Mouse (Mus musculus) lung, embryonic 16.5 days (tissue): ENCODE measurements around the gene Lrrc52. TPM values are rescaled to one million over a fixed set of nuclear protein-coding genes. Genes with fewer than 3 reads are reported as not detected.
A peak's percentile ranks its signal among the peaks of the same experiment; 100 is the strongest.

Experiments used
- ATAC-seq: fragments of 200-750 bp; cut with Nextera tagmentation; 2 replicates; pipeline ENCODE4 v1.8.0; 2017; ENCODE audit warnings: low read depth, mild to moderate bottlenecking, moderate library complexity
- H3K27ac ChIP-seq: fragments of 300-500 bp; sonication (generic); 2 replicates; pipeline ENCODE4 v1.5.1; 2014; ENCODE audit warnings: mild to moderate bottlenecking, control low read depth, low read length
- H3K27me3 ChIP-seq: fragments of 300-500 bp; sonication (generic); 2 replicates; pipeline ENCODE4 v1.6.1; 2014; ENCODE audit warnings: low read depth, low read length, mixed read lengths; ENCODE audit not compliant: control insufficient read depth, insufficient read depth
- H3K36me3 ChIP-seq: fragments of 300-500 bp; sonication (generic); 2 replicates; pipeline ENCODE4 v1.6.1; 2014; ENCODE audit warnings: low read length; ENCODE audit not compliant: control insufficient read depth, insufficient read depth
- H3K4me1 ChIP-seq: fragments of 300-500 bp; sonication (generic); replicated peaks from 2 replicates; pipeline ENCODE4 v1.6.1; 2014; ENCODE audit warnings: low read length, mixed read lengths; ENCODE audit not compliant: control insufficient read depth, insufficient read depth
- H3K4me2 ChIP-seq: fragments of 300-500 bp; sonication (generic); 2 replicates; pipeline ENCODE4 v1.6.1; 2014; ENCODE audit warnings: low read depth, low read length, control low read depth
- H3K4me3 ChIP-seq: fragments of 300-500 bp; sonication (generic); 2 replicates; pipeline ENCODE4 v1.5.1; 2014; ENCODE audit warnings: mild to moderate bottlenecking, low read length, control low read depth
- H3K9ac ChIP-seq: fragments of 300-500 bp; sonication (generic); 2 replicates; pipeline ENCODE4 v1.6.1; 2014; ENCODE audit warnings: low read length, control low read depth
- H3K9me3 ChIP-seq: fragments of 300-500 bp; sonication (generic); 2 replicates; pipeline ENCODE4 v1.6.1; 2016; ENCODE audit warnings: low read length; ENCODE audit not compliant: control insufficient read depth
- WGBS: fragments of 180-500 bp; shearing (Covaris S2); extraction: QIAGEN DNeasy Blood & Tissue Kit; methylation state at CpG from one replicate; pipeline ENCODE4 v1.1.7; 2014; 5-methylcytosine and 5-hydroxymethylcytosine counted together
- polyA plus RNA-seq: library from polyadenylated mRNA; unstranded; fragments of >200 nt; fragmentation: Nextera tagmentation; extraction: Ambion mirVana; gene quantifications from 2 replicates; pipeline ENCODE4 v1.2.1, GENCODE M21; 2015

The Lrrc52 gene
- polyA plus RNA-seq, 1 experiment from 2014 or later: 0.53 TPM

- Histone ChIP-seq H3K27ac (peak overlapping the region; percentile 17; the same call in 1 of the 2 replicates), H3K4me1 (no peaks in the 10 kb centered on the region), H3K4me2 (no peak overlapping the region)
Observed at GRCm38 (mm10) chr1:167486959-167487680, 20.5 kb upstream of the Lrrc52 start.

DNA sequence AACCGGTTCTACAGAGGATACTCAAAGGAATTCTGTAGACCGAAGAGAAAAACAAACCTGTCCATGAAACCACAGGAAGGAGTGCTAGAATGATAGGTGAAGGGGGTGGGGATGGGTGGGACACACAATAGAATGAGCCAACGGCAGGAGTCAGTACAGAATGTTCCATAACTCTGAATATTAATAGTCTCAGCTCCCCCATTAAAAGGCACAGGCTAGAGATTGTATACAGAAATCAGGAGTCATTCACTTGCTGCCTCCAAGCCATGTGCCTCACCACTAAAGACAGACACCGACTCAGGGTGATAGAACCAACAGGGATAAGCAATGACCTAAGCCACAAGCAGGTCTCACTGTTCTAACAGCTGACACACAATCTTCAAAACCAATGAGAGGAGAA lies 16.3 kb upstream of the Lrrc52 start:
- H3K27ac ChIP-seq: no peak overlapping the region
- H3K9ac ChIP-seq: no peak overlapping the region
- H3K27me3 ChIP-seq: no peaks in the 10 kb centered on the region
- no peak overlapping the region for H3K4me2 ChIP-seq
- ATAC-seq: no peak
- H3K4me3 ChIP-seq: no peak overlapping the region
- H3K4me1 ChIP-seq: no peaks in the 10 kb centered on the region
- no peaks in the 10 kb centered on the region for H3K9me3 ChIP-seq
- no peaks in the 10 kb centered on the region for H3K36me3 ChIP-seq
- WGBS: 73% methylated on average over 4 of the region's 4 CpGs

More at GRCm38 (mm10) chr1:167486959-167487680, 20.5 kb upstream of the Lrrc52 start:
- no peaks in the 10 kb centered on the region for H3K36me3 ChIP-seq
- H3K27me3 ChIP-seq: no peaks in the 10 kb centered on the region
- H3K9ac ChIP-seq: no peak overlapping the region
- ATAC-seq: peak; percentile 66; the same call in 1 of the 2 replicates
- H3K4me3 ChIP-seq: no peak overlapping the region
- WGBS: 45% methylated on average over 3 of the region's 3 CpGs
- no peaks in the 10 kb centered on the region for H3K9me3 ChIP-seq

DNA sequence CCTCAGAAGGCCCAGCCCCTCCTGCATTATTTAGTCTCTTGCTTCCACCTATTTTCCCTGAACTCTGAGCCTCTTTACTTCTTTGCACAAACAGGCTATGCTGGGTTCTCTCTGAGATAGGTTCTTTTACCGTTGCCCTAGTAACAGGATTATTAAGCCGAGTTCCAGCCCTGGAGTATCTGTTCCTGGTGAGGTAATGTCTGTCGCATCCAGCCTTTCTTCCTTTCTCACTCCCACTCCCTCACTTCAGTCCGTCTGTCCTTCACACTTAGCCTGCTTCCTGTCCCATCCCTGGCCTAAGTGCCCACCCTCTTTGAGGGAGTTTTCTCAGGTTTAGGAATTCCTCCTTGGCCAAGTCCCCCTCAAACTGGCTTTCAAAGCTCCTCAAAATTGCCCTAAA lies 7.0 kb upstream of the Lrrc52 start:
- Histone ChIP-seq H3K36me3 (no peaks in the 10 kb centered on the region), H3K27ac (no peak overlapping the region), H3K9ac (no peak overlapping the region), H3K4me2 (no peak overlapping the region), H3K4me1 (peaks cover 3% of the 10 kb centered on the region; the same call in 1 of the 2 replicates), H3K9me3 (no peaks in the 10 kb centered on the region), H3K27me3 (no peaks in the 10 kb centered on the region), H3K4me3 (no peak overlapping the region)
- WGBS: 18% methylated on average over 4 of the region's 4 CpGs
- ATAC-seq: no peak

GRCm38 (mm10) chr1:167467916-167468315 lies 1.3 kb upstream of the Lrrc52 start:
- 32% methylated on average over 5 of the region's 5 CpGs for WGBS
- no peaks in the 10 kb centered on the region for H3K36me3 ChIP-seq

DNA sequence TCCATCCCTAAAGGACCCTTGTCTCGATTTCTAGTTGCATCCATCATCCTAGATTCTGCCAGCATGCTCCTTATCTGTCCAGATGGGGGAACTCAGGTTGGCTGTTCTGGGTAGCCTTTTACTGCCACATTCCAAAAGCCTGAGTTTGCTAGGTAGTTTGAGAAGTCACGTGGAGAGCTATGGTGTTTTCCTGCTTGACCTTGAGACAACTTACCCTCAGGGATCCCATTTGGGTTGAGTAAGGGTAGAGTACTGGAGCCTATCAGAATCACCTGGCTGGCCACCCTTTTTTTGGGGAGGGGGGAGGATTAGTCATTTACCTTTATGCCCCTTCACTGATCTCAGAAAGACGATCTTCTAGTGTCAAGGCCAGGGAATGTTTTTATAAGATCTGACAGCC lies 9.3 kb downstream of the Lrrc52 start:
- Histone ChIP-seq H3K27me3 (no peaks in the 10 kb centered on the region), H3K27ac (no peak overlapping the region), H3K4me1 (no peaks in the 10 kb centered on the region), H3K4me2 (no peak overlapping the region), H3K9me3 (no peaks in the 10 kb centered on the region), H3K4me3 (no peak overlapping the region), H3K9ac (no peak overlapping the region), H3K36me3 (no peaks in the 10 kb centered on the region)
- no peak for ATAC-seq
- WGBS: 61% methylated on average over 3 of the region's 3 CpGs

More at GRCm38 (mm10) chr1:167467916-167468315, 1.3 kb upstream of the Lrrc52 start:
- H3K9ac ChIP-seq: no peak overlapping the region
- no peak overlapping the region for H3K4me3 ChIP-seq
- no peaks in the 10 kb centered on the region for H3K9me3 ChIP-seq
- peaks cover 15% of the 10 kb centered on the region for H3K4me1 ChIP-seq
- no peaks in the 10 kb centered on the region for H3K27me3 ChIP-seq
- H3K27ac ChIP-seq: no peak overlapping the region
- ATAC-seq: no peak
- H3K4me2 ChIP-seq: no peak overlapping the region

DNA sequence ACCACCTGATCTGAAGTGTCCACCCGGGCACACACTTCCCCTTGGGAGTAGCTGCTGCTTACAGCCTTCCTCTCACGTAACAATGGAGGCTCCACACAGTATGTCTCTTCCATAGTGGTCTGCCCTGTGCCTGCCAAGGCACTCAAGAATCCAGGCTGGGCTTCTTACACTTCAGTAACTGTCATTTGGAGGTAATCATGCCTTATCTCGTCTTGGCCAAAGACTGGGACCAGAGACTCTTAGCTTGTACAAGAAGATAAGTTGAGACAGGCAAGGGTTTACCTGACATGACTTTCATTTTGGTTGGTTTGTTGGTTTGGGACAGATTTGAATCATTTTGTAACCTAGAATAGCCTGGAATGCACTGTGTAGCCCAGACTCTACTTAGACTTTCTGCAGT lies 13.5 kb downstream of the Lrrc52 start:
- no peaks in the 10 kb centered on the region for H3K9me3 ChIP-seq
- no peak for ATAC-seq
- 80% methylated on average over 3 of the region's 3 CpGs for WGBS
- no peaks in the 10 kb centered on the region for H3K36me3 ChIP-seq
- no peaks in the 10 kb centered on the region for H3K27me3 ChIP-seq
- no peaks in the 10 kb centered on the region for H3K4me1 ChIP-seq
- H3K4me3 ChIP-seq: no peak overlapping the region
- H3K4me2 ChIP-seq: no peak overlapping the region
- H3K27ac ChIP-seq: no peak overlapping the region
- H3K9ac ChIP-seq: no peak overlapping the region

DNA sequence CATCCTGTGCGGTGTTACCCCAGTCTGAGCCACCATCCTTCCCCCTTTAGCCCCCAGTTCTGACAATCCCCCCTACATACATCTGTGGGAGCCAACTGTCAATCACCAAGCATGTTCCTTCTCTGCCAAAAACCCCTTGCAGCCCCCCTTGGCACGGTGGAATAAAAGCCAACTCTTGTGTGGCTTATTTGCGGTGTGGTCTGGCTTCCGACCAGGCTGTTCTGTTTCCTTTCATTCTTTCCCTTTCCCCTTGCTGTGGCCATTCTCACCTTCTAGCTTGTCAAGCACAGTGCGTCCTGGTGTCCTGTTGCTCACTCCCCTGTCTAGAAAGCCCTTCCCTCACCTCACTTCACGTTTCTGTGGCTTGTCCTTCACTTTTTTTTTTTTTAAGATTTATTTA lies 14.1 kb downstream of the Lrrc52 start:
- H3K27me3 ChIP-seq: no peaks in the 10 kb centered on the region
- no peak overlapping the region for H3K4me2 ChIP-seq
- H3K9me3 ChIP-seq: no peaks in the 10 kb centered on the region
- no peaks in the 10 kb centered on the region for H3K4me1 ChIP-seq
- whole genome bisulfite sequencing: 59% methylated on average over 6 of the region's 6 CpGs
- no peak overlapping the region for H3K9ac ChIP-seq
- ATAC-seq: no peak
- H3K4me3 ChIP-seq: no peak overlapping the region
- H3K36me3 ChIP-seq: no peaks in the 10 kb centered on the region
- H3K27ac ChIP-seq: no peak overlapping the region

- WGBS: 28% methylated on average over 7 of the region's 7 CpGs
- no peak overlapping the region for H3K27ac ChIP-seq
- no peak for ATAC-seq
- no peak overlapping the region for H3K4me2 ChIP-seq
- H3K27me3 ChIP-seq: no peaks in the 10 kb centered on the region
- H3K9ac ChIP-seq: no peak overlapping the region
- no peaks in the 10 kb centered on the region for H3K4me1 ChIP-seq
- no peaks in the 10 kb centered on the region for H3K9me3 ChIP-seq
- H3K36me3 ChIP-seq: no peaks in the 10 kb centered on the region
- no peak overlapping the region for H3K4me3 ChIP-seq
Observed at GRCm38 (mm10) chr1:167448598-167448997, 18.0 kb downstream of the Lrrc52 start.

DNA sequence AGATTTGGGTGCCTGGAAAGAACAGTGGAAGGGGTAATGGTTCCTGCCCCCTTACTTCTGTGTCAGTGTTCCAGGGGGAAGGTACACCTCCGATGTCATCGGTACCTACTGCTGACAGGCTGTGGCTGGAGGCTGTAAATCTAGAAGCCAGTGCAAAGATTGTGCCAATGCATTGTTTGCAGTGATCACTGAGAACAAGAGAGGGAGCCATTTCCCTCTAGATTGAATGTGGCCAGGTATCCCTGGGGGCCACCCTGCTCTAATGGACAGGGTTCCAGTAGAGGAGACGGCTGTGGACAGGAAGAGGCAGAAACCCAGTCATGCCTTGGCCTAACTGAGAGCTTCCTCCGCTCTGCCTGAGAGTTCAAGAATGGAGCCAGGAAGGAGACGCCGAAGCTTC lies 18.5 kb downstream of the Lrrc52 start:
- no peak overlapping the region for H3K27ac ChIP-seq
- H3K9me3 ChIP-seq: no peaks in the 10 kb centered on the region
- H3K4me1 ChIP-seq: no peaks in the 10 kb centered on the region
- no peaks in the 10 kb centered on the region for H3K27me3 ChIP-seq
- no peaks in the 10 kb centered on the region for H3K36me3 ChIP-seq
- H3K4me2 ChIP-seq: no peak overlapping the region
- ATAC-seq: no peak
- H3K9ac ChIP-seq: no peak overlapping the region
- 57% methylated on average over 6 of the region's 6 CpGs for WGBS
- no peak overlapping the region for H3K4me3 ChIP-seq
